Mouse (Mus musculus) heart, postnatal 36 days (tissue): ENCODE measurements around the gene Nfasc. TPM values are rescaled to one million over a fixed set of nuclear protein-coding genes. Genes with fewer than 3 reads are reported as not detected.

ENCODE experiments used
- DNase-seq, 2 experiments: peaks; one replicate each; pipeline ENCODE4 v3.0.0; 2021 to 2022
- intact Hi-C: fragments of 180-260 bp; cut with DNase I; formaldehyde crosslinking; loops from one replicate; pipeline ENCODE4 v1.15.1; 2025
- total RNA-seq, 2 experiments: library from RNA; stranded (reverse); gene quantifications; 2 replicates each; pipeline ENCODE4 v1.2.3; 2021

Gene Nfasc
- under 1 TPM; 0.19 to 0.33 TPM for total RNA-seq

- intact Hi-C loops = loop anchor here (10.0 kb wide), 1 partner anchor 217 kb away; no protein-coding TSS in a partner anchor
- peak; percentile 18 to 45 for DNase-seq
Measured at GRCm38 (mm10) chr1:132741175-132741997, at the start of gene Nfasc. TSS of gene Nfasc (minus strand) at chr1:132741797.

GRCm38 (mm10) chr1:132791049-132791448, 49.5 kb upstream of the Nfasc start:
- DNase-seq = no peak
- intact Hi-C loops = no loop called here

- peak; percentile 63 to 65 for DNase-seq
- intact Hi-C loops = no loop called here
Measured at GRCm38 (mm10) chr1:132786866-132787265, 45.3 kb upstream of the Nfasc start.

DNA sequence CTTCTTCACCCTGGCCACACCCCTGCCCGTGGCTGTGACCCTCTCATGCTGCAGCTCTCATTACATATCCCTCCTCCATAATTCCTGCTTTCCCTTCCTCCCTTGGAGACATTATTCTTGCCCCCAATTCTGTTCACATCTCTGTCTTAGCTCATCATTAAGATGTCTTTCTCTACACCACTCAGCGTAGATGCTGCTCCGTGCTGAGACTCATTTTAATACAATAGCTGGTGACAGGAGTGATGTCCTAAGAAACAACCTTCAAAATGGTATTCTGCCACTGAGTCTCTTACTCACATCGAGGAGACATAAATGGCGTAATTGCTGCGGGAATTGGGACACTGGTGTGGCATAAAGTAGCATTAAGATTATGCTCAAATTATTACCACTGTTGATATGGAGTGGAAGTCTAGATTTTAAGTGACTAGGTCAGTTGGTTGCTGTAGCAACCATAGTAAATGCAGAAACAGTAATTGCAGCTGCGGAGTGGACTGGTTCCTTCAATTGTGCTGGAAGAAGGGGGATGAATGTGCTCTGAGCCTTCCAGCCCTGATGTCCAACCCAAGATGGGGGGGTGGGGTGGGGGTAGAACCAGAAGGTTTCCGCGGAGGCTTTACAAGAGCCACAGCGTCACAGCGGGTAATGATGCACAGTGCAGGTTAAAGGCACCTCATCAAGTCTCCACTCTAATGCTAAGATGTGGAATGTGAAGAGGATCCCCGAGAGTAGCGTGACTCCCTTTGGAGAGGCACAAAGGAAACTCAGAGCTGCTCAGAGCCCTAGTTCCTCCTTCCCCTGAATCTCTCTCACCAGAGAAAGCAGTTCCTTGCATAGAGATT, 40.2 kb upstream of the Nfasc start:
- intact Hi-C loops = no loop called here
- no peak for DNase-seq

DNA sequence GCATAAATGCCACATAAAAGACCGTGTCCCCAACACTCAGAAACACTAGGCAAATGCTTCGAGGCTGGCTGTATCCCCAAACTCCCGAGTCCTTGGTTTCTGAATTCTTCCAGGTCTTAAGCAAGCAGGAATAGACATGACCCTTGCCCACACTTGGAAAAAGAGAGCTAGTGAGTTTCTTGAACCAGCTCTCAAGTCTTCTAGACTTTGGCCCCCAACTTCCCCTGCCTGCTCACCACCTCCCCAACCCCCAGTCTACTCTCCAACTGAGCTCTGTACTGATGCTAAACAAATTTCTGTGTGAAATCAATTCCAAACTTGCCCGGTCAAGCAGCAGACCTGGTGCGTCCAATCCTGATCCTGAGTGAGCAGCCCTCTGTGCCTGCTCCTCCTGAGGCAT, 39.4 kb upstream of the Nfasc start:
- DNase-seq = no peak
- intact Hi-C loops = no loop called here

GRCm38 (mm10) chr1:132780254-132780653, 38.7 kb upstream of the Nfasc start:
- DNase-seq = no peak
- intact Hi-C loops = no loop called here

DNA sequence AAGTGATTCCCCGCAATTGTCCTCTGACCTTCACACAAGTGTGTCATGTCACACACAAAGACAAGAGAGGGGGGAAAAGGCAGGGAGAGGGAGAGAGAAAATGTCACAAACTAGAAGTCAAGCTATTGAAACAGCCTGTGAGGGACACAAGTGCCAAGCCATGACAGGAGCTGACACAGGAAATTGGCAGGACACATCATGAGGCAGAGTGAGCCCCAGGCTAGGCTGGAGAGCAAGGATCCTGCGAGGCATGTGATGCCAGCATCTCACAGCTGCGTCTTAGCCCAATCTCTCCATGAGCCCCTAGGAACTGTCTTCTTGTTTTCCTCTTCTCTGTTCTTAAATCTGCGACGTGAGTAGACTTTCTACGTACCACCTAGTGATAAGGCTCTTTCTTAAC, 33.4 kb upstream of the Nfasc start:
- no peak for DNase-seq
- intact Hi-C loops = no loop called here

DNA sequence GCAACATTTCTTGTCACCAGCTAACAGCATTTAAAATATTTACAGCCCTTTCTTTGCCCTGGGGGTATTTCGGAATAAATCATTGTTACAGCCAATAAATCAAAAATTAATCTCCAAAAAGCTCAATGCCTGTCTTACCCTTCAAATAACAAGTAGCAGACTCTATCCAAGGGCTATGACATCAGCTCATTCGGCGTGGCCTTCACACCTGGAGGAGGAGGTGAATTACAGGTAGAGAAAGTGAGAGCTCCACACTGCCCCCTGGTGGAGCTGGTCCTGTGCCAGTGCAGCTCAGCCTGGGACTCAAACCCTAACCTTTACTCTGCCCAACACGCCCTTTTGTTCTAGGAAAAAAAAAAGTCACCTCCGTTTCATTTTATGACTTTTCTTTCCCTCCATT, 29.8 kb upstream of the Nfasc start:
- DNase-seq = peak; percentile 7 to 30
- intact Hi-C loops = no loop called here

- intact Hi-C loops = no loop called here
- no peak for DNase-seq
Measured at GRCm38 (mm10) chr1:132769559-132769958, 28.0 kb upstream of the Nfasc start.

- DNase-seq = no peak
- intact Hi-C loops = no loop called here
Measured at GRCm38 (mm10) chr1:132767422-132767821, 25.8 kb upstream of the Nfasc start.

- intact Hi-C loops = no loop called here
- no peak for DNase-seq
Measured at GRCm38 (mm10) chr1:132765887-132766651, 24.5 kb upstream of the Nfasc start.

GRCm38 (mm10) chr1:132765222-132765621, 23.6 kb upstream of the Nfasc start:
- intact Hi-C loops = no loop called here
- DNase-seq = no peak

GRCm38 (mm10) chr1:132759390-132759789, 17.8 kb upstream of the Nfasc start:
- intact Hi-C loops = loop anchor here (1.0 kb wide), 1 partner anchor 209 kb away; no protein-coding TSS in a partner anchor
- no peak for DNase-seq

GRCm38 (mm10) chr1:132758656-132759370, 17.2 kb upstream of the Nfasc start:
- DNase-seq = peak; percentile 42 to 46
- intact Hi-C loops = loop anchor here (1.0 kb wide), 2 partner anchors 209 to 223 kb away; no protein-coding TSS in a partner anchor

GRCm38 (mm10) chr1:132755211-132755610, 13.6 kb upstream of the Nfasc start:
- intact Hi-C loops = no loop called here
- no peak for DNase-seq

DNA sequence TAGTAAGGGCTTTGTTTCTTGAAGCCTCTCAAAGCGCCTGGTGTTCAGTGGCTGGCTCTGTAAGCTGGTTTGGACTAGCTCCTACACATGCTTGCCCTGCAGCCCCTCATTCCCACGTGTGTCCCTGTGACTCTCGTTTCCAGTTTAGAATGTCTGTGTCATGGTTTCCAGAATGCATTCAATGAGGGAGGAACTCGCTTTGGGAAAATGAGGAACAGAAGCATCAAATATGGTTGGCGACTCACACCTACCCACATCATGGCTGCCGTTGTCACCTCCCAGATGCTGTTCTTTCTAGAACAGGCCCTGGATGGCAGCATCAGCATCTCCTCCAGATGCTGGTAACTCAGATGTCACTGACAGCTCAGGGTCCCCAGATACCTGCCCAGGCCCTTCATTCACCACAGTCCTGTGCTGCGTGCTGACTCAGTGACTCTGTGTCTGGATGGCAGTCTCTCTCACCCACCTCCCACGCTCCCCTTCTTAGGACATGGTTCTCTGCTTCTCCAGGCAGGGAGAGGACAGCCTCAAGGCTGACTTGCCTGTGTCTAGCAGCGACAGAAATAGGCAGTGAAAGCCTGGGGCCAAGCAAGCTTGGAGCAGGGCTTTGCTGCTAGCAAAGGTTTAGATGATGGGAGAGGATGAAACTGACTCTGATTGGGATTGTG, 7.8 kb upstream of the Nfasc start:
- intact Hi-C loops = loop anchor here (10.0 kb wide), 1 partner anchor 225 kb away; no protein-coding TSS in a partner anchor
- DNase-seq = no peak

GRCm38 (mm10) chr1:132746302-132746701, 4.7 kb upstream of the Nfasc start:
- intact Hi-C loops = loop anchor here (10.0 kb wide), 1 partner anchor 222 kb away; no protein-coding TSS in a partner anchor
- DNase-seq = peak; percentile 13 to 24

DNA sequence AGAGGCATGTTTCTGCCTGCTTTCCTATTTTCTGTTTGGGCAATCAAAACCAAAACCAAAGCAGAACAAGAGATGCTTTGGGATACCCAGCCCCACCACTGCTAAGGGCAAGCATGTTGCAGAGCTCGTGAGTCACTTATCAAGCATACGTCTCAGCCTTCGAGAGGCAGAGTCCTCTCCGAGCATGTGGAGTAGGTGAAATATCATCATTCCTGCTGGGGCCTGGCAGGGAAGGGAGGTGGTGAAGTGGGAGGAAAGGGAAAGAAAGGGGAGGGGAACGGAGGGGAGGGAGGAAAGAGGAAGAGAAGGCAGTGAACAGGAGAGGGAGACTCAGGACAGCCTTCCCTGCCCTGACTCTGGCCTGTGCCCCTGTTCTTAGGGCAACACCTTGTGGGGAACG, 4.0 kb upstream of the Nfasc start:
- intact Hi-C loops = loop anchor here (10.0 kb wide), 1 partner anchor 221 kb away; no protein-coding TSS in a partner anchor
- no peak for DNase-seq

- DNase-seq = no peak
- intact Hi-C loops = no loop called here
Measured at GRCm38 (mm10) chr1:132739077-132739521, 2.5 kb downstream of the Nfasc start.
